Mouse (Mus musculus): Measurements from ENCODE around the gene Nudt9.

Nudt9 gene

DNA sequence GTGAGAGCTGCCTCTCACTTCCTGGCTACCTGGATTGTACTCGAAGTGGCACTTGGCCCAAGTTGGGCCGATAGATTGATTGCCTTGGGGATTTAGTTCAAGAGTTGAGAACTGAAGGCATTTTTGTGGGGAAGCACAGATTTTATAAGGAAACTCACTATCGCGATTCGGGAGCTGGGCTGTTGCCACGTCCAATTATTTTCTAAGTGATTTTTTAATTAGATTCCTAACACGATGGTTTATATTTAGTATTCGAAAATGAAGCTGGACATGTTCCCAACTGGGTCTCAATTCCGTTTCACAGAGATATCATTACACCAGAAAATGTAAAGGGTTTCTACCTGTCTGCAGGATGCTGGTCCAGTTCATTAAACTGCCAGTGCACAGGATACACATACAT, 39.3 kb downstream of the Nudt9 start:
- DNase-seq: no peak

DNA sequence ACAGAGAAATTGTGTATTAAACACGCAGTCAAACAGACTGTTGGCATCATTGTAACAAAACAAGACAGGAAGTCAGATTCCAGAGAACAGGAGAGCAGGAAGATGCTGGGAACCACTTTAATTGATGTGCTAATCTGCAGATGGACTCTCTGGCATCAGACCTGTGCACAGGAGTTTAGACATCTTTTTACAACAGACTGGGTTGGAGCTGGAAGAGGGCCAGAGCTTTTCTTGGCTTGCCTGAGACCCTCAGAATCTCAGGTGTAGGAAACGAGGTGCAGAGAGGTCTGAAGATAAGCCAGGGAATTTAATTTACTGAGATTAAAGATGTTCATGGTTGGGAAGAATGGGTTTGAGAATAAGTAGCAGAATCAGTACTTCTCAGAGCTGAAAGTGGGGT, 43.6 kb downstream of the Nudt9 start:
- DNase-seq: no peak

DNA sequence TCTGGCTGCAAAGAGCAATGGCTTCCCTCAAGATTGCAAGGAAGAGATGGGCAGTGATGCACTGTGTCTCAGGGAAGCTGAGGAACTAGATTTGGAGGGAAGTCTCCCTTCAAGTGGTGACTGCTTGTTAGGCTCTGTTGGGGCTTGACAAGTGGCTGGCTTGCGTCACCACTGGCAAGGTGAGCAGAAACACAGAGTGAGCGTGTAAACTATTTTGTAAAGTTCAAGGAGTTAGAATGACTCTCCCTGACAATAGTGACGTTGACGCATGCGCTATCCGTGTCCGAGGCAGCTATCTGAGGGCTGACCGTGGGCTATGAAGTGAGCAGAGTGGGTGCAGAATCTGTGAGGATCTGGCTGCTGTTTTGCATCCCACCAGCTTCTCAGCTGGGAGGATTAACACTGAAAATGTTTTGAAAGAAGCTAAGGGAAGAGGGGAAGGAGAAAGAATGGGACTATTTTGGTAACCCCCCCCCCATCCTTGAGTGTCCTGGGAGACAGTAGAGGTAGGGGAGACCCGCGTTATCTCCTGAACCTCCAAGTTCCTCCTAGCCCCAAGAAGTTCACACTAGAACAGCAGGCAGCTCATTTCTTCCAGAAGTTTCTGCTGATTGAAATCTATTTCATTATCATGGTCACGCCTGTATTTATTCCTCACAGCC, 49.4 kb downstream of the Nudt9 start:
- no peak for DNase-seq

DNA sequence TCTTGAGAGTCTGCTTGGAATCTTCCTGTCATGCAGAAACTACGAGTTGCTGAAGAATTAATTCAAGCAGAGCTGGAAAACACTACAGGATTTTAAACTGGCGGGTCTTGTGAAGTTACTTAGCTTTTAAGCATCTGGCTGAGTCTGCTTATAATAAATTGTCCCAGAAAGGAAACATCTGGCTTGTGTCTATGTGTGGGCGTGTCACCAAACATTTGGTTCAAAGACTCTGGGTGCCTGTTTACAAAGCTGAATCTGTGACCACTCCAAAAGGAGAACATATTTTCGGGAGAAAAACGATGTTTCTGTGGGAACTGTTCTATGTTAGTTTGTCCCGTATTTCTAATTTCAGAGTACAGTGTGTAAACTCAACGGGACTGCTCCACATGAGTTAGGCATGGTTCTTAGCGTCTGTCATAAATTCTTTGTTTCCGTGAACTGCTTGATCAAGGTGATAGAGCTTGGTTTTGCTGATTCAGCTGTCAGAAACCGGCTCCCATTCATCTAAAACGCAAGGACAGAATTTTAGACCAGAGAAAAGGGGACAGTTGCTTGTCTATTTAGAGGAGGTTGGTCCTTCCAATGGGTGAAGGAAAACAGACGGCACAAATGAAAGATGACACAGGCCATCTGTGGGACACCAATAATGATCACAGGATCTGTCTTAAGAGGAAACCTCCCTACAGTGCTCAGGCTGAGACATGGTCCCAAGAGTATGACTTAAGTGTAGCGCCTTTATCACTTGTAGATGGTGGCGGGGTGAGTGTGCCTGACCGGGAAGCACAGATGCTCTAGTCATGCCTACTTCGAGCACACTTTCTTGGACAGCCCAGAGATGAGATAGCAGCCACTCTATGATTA, 50.2 kb downstream of the Nudt9 start:
- DNase-seq: no peak

DNA sequence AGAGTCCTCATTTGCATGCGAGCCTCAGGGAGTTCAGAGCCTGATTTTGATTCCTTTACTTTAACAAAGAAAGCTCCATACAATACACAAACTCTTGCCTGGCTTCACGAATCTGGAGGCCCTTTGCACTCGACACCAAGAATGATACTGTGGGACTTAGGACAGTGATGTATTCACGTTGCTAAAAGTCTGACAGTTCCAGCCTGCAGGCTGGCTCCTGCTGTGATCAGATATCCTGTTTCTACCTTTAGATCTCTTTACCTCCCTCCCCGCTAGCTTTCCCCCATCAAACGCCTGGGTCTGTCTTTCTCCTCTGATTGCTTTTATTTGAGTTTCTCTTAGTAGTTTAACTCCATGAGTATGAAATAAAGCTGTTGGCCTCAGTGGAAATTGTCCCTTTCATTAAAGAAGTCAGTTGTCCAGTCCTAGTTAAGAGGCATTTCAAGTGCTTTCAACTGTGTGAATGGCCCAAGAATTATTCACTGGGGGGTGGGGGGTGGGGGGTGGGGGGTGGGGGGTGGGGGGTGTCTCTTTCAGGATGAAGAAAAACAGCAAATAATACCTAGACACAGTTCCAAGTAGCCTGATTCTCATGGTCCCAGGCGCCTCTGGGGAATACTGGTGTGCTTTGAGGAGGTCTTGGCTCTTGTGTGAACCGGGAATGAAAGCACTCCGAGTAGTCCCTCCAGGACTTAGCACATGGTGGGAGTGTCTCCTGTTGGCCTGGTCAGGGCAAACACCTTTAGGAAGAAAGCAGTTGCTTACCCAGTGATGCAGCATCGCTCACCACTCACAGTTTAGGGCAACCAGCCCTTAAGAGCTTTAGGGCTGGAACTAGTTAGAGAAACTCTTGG, 55.8 kb downstream of the Nudt9 start:
- DNase-seq: no peak

DNA sequence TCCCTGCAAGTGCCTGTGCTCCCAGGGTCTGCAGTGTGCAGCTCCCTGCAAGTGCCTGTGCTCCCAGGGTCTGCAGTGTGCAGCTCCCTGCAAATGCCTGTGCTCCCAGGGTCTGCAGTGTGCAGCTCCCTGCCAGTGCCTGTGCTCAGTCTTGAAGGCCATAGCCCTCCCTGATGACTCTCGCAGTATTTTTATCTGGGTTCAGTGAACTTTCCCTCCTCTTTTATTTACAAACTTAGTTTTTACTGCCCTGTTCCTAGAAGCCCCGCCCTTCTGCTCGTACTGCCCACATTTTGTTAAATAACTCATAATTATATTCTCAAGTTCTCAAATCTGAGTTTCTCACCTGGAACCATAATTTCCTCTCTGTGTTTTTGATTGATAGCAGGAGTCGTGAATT, 57.1 kb downstream of the Nudt9 start:
- no peak for DNase-seq

DNA sequence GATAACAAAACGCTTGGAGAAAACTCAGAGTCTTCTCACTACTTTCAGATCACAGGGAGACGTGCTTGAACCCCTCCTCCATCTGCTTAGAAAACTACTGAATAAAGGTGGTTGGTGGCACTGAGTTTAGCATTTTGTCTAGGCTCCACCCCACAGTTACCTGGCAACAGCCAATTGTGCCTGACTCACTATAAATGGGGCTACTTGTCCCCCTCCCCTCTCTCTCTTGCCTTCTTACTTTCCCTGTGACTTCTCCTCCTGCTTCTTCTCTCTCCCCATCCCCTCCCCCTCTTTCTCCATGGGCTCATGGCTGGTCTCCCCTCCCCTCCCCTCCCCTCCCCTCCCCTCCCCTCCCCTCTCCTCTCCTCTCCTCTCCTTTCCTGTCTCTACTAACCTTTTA, 58.0 kb downstream of the Nudt9 start:
- DNase-seq: no peak

DNA sequence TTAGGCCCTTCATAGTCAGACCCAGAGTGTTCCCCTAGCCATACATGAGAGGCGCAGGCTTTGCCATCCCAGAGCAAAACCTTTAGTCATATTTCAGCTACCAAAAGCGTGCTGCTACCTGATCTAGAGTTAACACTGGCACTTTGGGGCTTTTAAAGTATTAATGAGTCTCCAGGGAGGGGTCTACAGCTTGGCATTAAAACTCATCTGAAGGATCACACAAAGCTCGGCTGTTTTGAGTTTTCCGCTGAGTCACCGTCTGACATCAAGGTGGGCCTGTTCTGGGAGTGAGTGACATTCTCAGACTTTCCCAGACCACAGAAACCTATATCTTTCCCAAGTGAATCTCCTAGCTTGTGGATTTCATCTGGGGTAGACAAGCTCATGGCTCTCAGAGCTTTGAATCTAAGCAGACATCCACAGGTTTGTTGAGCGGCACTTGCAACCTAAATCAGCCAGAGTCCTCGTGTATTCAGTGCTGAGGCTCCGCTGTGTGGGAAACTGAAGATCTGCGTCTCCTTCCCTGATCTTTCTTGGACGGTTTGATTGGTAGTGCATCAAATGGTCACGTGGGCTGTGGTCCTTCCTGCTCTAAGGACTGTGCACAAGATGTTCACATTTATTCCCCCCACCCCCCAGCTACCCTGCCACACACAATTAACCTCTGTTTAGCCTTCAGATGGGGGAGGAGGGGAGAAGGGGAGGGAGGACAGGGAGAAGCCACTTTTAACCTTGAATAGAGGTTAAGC, 62.2 kb downstream of the Nudt9 start:
- no peak for DNase-seq

DNA sequence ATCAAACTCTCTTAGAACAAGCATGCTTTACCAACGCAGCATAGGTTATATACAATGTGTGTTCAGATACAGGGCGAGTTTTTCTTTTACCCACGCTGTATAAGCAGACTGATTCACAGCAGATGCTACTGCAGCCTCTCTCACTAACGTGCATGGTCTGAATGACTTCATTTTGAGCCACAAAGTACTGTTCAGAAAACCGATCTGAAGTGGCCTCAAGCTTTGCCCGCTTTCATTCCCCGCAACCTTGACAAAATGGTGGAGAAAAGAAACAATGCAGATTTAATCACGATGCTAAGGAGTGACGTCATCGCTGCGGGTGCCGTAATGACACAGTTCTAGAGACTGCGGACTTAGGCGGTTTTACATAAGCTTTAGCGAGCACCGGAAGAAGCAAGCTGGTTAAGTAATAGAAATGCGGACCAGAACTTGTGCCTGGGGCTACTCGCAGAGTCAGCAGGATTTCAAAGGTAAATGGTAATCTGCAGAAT, 62.8 kb downstream of the Nudt9 start:
- peak; percentile 60 for DNase-seq

DNA sequence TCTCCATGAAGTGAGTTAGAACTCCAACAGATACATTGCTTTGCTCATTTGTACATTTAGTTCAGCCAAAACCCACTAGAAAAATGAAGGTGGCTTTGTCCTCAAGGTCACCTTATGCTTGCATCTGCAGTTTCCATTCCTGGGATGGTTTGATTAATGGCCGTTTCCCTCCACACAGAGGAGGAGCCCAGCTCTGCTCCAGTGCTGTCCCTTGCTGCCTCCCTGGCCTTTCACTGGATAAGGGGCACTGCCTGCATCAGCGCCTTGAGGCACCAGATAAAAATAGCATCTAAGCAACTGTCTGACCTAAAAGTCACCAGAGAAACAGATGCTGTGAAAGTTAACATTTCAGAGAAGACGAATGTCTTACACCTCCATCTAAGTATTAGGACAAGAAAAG, 63.4 kb downstream of the Nudt9 start:
- DNase-seq: no peak

DNA sequence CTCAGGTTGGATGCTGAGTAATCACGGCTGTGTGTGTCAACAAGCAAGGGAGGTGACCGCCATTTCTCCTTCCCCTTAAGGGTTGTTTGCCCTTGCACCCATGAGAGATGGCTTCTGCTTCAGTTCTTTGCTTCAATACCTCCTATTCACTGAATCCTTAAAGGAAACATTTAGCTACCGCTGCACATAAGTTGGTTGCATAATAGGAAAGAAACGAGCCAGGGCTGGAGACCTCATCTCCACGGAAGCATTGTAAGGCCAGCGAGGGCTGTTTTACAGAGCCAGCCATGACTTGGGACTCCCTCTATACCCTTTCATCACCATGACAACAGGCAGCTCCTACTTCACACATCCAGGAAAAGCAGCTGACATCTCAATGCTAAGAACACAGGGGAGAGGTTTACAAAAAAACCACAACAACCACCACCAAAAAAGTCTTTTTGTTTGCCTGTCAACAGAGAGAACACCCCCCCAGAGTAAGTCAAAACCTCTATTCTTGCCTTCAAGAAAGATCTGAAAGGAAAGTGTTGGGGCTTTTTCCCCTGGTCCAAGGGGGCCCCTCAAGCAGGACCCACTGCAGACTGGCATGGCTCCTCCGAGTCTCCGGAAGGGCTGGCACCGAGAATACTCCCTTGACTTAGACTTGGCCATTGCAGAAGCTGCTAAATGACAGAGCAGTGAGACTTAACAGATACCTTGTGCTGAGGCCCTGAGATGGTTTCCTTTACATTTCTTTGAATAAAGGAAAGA, 64.2 kb downstream of the Nudt9 start:
- DNase-seq: no peak

DNA sequence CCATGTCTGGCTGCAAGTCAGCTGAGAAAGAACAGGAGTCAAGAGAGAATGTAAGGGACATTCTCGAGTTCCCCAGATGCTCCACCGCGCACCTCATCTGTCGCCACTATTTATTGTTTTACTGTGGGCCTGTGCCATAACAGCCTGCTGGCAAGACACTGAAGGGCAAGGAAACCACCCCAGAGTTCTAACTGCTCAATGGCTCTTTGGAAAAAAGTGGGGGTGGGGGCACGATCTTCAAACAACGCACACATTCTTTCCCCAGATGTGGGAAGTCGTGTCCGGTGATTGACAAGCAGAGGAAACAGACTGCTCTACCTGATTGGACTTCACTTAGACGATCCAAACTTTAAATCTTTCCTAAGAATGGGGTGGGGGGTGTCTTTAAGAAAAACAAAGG, 65.9 kb downstream of the Nudt9 start:
- DNase-seq: no peak

DNA sequence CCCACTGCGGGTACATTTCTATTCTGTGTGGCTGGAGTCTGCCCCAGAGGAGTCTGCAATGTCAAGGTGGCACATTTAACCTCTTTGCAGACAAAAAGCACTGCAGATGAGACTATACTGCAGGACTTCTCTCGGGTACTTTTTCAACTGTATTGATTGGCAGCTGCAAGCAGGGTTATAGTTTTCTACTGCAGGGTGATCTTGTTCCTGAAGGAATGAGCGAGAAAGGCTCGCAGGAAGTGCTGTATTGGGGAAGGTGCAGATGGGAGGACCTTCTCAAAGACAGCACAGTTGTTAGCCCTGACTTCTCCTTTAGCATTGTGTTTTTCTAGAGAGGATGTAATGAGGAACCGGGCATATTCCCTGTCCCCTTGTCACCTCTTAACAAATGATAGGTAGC, 66.4 kb downstream of the Nudt9 start:
- no peak for DNase-seq

DNA sequence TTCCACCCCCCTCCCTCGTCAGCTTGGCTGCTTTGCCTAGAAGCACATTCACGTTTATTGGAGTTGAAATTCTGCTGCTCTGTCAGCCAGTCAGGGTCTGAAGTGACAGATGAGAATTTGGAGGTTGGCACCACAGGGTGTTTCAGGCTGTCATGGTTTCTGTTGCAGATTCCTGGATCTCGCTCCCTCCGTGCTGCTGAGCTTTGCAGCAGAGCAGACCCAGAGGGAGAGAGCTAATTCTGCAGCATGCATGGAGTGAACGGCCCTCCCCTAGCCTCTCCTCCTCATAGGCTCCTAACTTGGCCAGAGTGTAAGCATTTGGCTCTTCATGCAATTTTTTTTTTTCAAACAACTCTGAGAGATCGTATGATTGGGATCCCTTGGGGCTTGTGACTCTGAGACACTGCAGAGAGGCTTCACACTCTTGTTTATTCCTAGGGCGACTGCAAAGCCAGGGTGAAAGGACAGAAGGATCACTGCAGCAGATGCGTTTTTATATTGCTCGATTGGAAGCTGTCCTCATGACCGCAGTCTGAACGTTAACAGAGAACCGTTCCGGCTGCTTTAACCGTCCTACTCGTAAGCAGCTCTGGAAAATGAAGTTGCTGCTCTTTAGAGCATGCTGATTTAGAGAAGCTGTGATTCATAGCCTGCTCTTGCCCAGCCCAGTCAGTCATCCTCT, 67.5 kb downstream of the Nudt9 start, which contains the start of gene Sparcl1:
Gene Sparcl1, minus strand, starts transcription at position 243 of the 682 bp plus-strand sequence.
- DNase-seq: peak; percentile 52

All from right cerebral cortex, postnatal 4 days (tissue).